Mouse (Mus musculus): ENCODE measurements around the gene Stat1. TPM values are rescaled to one million over a fixed set of nuclear protein-coding genes. Genes with fewer than 3 reads are reported as not detected.

The Stat1 gene
- total RNA-seq, 2 experiments from 2014 or later = 13.9 to 16.3 TPM

DNA sequence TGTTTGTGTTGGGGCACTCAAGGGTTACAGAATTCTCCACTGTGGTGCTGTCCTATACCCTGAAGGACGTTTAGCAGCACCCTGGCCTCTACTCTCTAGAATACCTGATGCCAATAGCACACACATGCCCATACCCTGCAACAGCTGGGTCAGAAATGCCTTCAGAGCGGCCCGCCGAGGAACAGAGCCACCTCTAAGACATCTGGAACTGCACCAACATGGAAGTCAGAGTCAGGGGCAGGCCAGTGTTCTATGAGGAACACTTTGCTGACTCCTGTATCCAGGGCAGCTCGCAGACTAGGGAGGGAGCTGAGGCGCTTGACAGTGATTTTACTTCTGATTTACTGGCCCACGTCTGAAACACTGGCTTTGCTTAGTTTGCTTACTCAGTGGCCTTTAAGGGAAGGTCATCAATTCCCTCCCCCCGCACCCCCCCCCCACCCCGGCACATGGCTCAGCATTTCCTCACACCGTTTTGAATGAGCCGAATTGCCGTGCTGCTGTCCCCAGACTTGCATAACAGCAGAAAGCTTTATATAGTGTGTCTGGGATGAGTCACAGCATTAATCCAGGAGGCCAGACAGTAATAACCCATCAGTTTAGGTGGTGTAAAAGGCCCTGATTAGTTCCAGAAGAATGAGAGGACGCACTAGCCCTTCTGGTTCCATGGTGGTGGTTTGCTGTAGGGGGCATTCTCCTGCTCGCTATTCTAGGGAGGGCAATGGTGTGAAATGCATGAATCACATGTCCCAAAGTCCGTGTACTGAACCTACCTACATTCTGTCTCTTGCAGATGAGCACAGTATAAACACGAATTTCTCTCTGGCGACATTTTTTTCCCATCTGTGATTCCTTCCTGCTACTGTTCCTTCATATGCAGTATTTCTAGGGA lies 39.5 kb downstream of the Stat1 start:
- DNase-seq (ENCODE audit: low spot score in 2 of 2) = no peak

DNA sequence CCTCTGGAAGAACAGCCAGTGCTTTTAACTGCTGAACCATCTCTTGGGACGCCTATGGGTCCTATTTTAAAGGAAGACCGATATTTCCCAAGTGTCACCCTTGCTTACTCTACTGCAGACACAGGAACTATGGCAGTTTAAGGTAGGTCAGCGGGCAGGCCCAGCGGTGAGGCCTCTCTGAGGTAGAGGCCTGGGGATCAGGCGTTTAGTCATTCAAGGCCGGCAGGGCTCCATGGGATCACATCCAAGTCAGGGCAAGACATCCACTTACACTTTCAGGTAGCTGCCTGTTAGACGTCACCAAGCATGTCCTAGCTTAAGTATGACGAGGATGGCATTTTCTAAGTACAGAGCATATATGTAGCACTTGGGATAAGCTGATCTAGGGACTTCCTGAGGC lies 41.9 kb downstream of the Stat1 start:
- DNase-seq (ENCODE audit: low spot score in 2 of 2) = no peak

DNA sequence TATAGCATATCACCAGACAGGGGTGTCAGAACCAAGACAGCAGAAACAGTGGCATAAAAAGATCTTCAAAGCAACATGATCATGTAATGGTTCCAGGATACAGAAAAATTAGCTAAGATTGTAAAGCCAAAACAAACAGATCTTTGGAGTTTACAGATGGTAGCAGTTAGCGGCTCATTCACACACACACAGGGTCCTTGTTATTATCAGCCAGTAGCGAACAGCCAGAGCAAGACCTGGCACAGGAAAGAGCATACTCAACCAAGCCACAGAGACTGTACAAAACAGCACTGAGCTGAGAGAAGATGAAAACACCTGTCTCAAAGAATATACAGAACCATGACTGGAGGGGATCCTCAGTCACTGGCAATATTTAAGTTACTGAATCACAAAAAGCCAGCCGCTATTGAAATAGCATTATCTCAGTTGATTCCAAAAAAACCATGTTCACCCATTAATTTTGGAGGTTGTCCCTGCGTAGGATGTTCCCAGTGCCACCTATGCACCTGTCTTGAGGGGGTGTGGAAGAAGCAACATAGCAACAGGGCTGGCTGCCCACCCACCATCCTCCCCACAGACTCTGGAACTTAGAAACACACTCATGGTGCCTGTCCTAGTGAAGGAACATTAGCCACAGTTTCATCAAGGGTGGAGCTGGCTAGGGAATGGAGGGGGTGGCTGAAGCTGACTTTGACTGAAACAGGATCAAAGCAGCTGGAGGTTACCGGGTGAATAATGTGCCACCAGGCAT lies 44.6 kb downstream of the Stat1 start:
- DNase-seq (ENCODE audit: low spot score in 2 of 2) = no peak

DNA sequence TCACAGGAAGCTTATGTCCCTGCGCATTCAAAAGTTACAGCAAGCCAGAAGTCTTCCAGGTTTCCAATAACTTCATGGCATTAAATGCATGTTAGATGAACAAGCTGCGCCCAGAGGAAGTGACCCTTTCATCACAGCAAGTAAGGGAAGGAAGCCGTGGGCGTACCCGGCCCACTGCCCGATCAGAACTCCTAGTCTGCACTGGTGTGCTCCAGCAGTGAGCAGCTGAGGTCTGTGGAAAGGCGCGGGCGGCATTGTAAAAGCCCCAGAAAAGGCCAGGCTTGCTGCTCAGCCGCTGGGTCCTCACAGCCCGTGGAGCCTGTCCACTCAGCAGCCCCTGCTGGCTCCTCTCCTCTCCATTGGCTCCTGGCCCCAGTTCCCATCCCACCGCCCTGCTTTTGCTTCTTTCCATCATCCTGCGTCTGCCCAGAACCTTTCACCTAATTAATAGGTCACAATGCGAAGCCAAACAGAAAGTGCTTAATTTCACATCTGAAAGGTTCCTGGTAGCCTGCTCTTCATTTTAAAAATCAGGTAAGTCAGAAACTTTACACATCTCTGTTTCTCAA lies 47.5 kb downstream of the Stat1 start:
- no peak for DNase-seq (ENCODE audit: low spot score in 2 of 2)

DNA sequence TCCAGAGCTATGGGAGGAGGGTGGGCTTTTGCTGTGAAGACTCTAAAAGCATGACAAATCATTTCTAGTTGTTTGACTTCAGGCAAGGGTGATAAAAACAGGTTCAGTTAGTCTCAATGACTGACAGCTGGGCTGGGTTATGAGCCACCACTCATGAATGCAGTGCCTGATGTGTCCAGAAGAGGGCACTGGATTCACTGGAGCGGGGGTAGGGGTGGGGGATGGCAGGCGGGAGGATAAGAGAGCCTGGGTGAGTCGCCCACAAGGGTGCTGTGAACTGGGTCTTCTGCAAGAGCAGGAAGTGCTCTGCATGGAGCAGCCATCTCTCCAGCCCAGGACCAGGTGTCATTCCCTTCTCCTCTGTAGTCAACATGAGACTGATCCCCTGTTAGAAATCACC lies 50.8 kb downstream of the Stat1 start:
- no peak for DNase-seq (ENCODE audit: low spot score in 2 of 2)

DNA sequence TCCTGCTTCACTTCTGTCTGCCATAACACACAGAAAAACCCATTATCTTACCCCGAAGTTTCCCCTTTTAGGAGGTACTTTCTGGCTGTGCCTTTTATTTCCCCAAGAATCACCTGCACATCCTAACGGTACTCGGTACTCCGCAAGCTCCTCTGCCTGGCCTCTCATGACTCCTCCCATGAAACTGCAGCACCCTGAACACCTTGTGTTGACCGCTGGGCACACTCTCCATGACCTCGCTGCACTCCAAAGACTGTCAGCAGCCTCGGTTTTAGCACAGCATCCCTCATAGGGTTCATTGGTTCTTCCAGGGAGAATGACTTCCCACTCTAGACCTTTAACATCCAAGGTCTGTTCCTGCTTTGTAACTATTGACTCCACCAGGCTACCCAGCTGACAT lies 51.5 kb downstream of the Stat1 start:
- DNase-seq (ENCODE audit: low spot score in 2 of 2) = no peak

DNA sequence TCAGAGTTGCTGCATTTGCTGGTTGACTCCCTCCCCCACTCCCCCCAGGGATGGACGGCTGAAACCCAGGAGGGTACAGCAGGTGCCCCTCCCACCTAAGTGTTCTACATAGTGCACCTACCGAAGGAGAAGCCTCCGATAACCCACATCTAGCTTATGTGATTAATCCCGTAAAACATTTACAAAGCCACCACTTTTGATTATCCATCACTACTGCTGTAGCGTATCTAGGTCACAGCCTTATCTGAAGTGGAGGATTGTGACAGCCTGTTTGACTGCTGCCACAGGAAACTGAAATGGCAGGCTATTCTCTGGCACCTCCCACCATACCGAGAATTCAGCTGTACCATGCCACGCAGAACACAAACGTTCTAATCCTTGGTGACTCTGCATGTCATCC lies 52.0 kb downstream of the Stat1 start:
- no peak for DNase-seq (ENCODE audit: low spot score in 2 of 2)

DNA sequence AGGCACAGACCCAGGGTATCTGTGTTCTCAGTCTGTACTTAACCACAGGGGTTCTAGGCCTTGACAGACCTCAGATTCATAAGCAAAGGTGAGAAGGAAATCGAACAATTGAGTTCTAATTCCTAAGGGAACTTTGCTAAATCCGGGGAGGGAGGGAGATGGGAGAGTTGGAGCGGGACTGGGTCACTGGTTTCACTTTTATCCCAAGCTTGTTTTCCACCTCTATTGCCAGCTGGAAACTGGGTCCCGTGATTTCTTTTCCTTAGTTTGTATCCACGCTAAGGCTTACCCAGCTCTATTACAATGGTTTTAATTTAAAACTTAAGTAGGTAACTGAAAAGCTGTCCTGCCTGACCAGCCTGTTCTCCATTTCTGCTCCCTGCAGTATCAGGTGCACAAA lies 56.1 kb downstream of the Stat1 start:
- DNase-seq (ENCODE audit: low spot score in 2 of 2) = no peak

DNA sequence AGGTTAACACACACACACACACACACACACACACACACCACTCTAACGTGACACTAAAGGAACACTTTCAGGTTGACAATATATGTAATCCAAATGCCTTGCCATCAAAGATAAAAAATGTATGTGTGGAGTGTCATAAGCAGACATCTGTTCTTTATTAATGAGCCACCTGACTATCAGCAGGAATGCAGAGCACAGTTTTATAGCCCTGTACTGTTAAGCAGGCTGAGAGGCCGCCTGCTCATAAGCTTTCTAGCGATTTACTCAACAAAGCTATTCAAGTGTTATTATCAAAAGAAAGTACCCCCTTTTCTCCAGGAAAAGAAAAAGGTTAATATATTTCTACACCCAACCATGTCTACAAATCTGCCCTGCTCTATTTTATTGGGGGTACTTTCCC lies 56.7 kb downstream of the Stat1 start:
- no peak for DNase-seq (ENCODE audit: low spot score in 2 of 2)

DNA sequence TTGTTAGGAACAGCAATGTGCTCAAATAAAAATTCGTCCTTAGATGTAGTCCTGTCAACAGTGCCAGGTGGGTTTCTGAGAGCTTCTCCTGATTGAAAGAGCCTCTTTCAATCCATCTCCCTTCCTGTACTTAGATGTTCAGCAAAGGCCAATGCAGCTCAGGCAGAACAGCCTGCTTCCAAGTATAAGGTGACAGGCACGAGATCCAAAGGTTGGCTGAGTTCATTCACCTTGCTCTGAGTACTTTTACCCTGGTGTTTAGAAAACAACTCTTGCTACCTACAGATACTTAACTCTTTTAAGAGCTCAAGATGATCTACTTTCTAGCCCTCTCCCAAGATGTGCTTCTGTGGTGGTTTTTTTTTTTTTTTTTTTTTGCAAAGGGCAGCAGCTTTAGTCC lies 57.8 kb downstream of the Stat1 start:
- no peak for DNase-seq (ENCODE audit: low spot score in 2 of 2)

DNA sequence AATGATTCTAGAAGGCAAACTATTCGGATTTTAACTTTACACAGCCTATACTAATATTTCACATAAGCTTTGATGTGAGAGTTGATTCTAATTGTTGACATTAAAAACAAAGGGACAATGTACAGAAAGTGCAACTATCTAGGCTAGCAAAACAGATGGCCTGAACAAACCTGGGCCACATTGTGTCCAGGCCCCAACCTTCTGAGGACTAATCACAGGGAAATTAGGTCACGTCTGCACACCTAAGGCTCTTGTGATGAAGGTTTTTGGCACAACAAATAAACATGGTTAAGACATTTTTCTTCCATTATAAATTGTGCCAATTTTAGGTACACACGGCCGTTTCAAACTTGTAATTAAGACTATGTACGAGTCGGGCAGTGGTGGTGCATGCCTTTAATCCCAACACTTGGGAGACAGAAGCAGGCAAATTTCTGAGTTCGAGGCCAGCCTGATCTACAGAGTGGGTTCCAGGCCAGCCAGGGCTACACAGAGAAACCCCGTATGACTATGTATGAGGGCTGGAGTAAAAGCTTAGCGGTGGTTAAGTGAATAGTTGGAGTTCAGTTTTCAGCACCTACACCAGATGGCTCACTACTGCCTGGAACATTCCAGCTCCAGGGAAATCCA lies 60.8 kb downstream of the Stat1 start:
- DNase-seq (ENCODE audit: low spot score in 2 of 2) = no peak

DNA sequence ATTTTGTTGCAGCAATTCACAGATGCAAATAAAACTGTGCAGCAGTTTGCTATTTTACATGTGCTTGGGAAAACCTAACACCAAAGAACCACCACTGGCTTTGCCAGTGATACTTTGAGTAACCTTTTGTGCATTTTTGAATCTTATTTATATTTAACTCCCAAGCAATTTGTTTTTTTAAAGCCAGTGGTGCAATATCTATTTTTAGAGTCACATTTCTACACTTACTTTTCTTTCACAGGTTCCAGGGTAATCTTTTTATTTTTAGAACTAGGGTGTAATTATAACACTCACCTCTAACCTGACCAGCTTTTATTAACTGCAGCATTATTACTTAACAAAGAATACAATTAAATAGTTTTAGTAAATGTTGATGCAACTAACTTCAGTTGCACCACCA lies 62.8 kb downstream of the Stat1 start:
- DNase-seq (ENCODE audit: low spot score in 2 of 2) = no peak

DNA sequence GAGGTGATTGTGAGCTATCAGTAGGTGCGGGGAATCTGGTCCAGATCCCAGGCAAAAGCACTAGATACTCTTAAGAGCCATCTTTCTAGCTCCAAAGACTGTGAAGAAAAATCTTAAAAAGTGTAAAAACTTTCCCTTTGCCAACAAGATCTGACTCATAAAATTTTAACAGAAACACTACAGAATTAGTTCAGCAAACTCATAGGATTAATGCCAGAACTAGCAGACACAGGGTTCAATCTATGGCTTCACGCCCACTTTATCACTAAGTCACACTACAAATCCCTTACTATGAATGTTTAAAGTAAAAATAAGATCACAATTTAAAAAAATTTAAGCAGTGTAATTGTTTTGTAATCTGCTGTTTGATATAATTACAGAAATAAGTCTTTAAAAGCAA lies 63.8 kb downstream of the Stat1 start:
- no peak for DNase-seq (ENCODE audit: low spot score in 2 of 2)

Other genes starting within 250 kb of the Stat1 start
- gene Myo1b, start 203.4 kb upstream of the Stat1 start, total RNA-seq (2021) = 10 to 100 TPM; 58.0 to 63.4 TPM
- under 1 TPM in 1 of 2 experiments, not detected in 1; 0.21 TPM for gene Stat4, start 132.3 kb upstream of the Stat1 start, total RNA-seq (2021)
- gene Gls, start 113.8 kb downstream of the Stat1 start, total RNA-seq (2021) = 10 to 100 TPM; 60.2 to 71.3 TPM